ENCODE assay signal across 15 mouse cellular contexts in the genomic region with DNA sequence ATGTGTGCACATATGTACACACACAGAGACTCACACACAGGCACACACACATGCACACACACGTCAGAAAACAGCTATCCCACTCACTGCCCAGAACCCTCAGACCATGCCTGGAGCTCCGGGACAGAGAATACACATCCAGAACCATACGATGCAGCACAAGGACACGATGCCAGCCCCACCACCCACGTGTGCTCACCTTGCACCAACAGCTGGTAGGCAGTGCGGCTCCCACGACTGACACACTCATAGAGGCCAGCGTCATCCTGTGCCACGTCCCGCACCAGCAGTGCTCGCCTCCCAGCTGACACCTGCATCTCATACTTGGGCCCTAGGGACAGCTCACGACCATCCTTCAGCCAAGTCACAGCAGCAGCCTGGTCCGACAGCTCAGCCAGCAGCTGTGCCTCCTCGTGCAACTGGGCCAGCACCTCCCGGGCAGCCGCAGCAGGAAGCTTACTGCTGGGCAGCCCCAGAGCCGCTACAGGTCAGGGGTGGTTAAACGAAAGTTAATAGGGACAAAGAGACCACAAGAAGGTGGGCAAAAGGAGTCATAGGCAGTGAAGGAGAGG. TPM values are rescaled to one million over a fixed set of nuclear protein-coding genes. Genes with fewer than 3 reads are reported as not detected.
DNase-seq lines count a peak whose midpoint lies in the region; ATAC-seq lines count a peak whose summit lies in the region.
"Had no signal": no experiment of that assay in that cellular context is flagged by ENCODE, and none has a peak within 500 bp of the region (broad histone marks: within the 10 kb centered on the region; RNA-seq: fewer than 3 reads in every experiment).

No protein-coding gene starts in this region.

- no peaks in the 10 kb centered on the region for H3K9me3 ChIP-seq in midbrain, embryonic 11.5 days (ENCODE audit: control insufficient read depth, low read length)
- no peaks in the 10 kb centered on the region for H3K9me3 ChIP-seq in midbrain, embryonic 14.5 days (ENCODE audit: control insufficient read depth, low read length)
- H3K9me3 ChIP-seq: embryonic facial prominence, embryonic 10.5 days; forebrain, embryonic 13.5 days; hindbrain, embryonic 13.5 days; intestine, embryonic 15.5 days had no signal

- ATAC-seq in midbrain, embryonic 11.5 days (ENCODE audit: low FRiP score), result no peak
- ATAC-seq in midbrain, embryonic 14.5 days (ENCODE audit: low FRiP score, low TSS enrichment), result no peak
- ATAC-seq: forebrain, embryonic 13.5 days; forebrain, postnatal 0 days; intestine, embryonic 15.5 days had no signal

- H3K9ac ChIP-seq in midbrain, embryonic 11.5 days (ENCODE audit: low read length), result no peak overlapping the region
- no peak overlapping the region for H3K9ac ChIP-seq in midbrain, embryonic 14.5 days (replicated peaks; ENCODE audit: low read length)
- H3K9ac ChIP-seq: forebrain, embryonic 13.5 days; forebrain, postnatal 0 days; hindbrain, embryonic 13.5 days; intestine, embryonic 15.5 days had no signal

- peaks cover 34% of the 10 kb centered on the region for H3K27me3 ChIP-seq in midbrain, embryonic 11.5 days (ENCODE audit: control insufficient read depth, insufficient read depth, low read length)
- H3K27me3 ChIP-seq in midbrain, embryonic 14.5 days (ENCODE audit: control insufficient read depth, insufficient read depth, low read length), result peaks cover 34% of the 10 kb centered on the region

- H3K4me3 ChIP-seq in midbrain, embryonic 11.5 days (ENCODE audit: low read depth, low read length), result no peak overlapping the region
- H3K4me3 ChIP-seq in midbrain, embryonic 14.5 days (replicated peaks; ENCODE audit: low read depth, low read length), result no peak overlapping the region
- H3K4me3 ChIP-seq: embryonic facial prominence, embryonic 10.5 days; forebrain, embryonic 13.5 days; hindbrain, embryonic 13.5 days; intestine, embryonic 15.5 days had no signal

- H3K4me1 ChIP-seq in midbrain, embryonic 11.5 days (ENCODE audit: control insufficient read depth, insufficient read depth, low read length), result peaks cover 3% of the 10 kb centered on the region; the same call in 1 of the 2 replicates
- H3K4me1 ChIP-seq in midbrain, embryonic 14.5 days (ENCODE audit: control insufficient read depth, insufficient read depth, low read length), result no peaks in the 10 kb centered on the region

- 69% methylated on average over 18 of the region's 18 CpGs for WGBS in midbrain, embryonic 11.5 days
- 65% methylated on average over 18 of the region's 18 CpGs for WGBS in midbrain, embryonic 14.5 days

- no peaks in the 10 kb centered on the region for H3K36me3 ChIP-seq in midbrain, embryonic 11.5 days (ENCODE audit: control insufficient read depth, insufficient read depth, low read length)
- no peaks in the 10 kb centered on the region for H3K36me3 ChIP-seq in midbrain, embryonic 14.5 days (ENCODE audit: control insufficient read depth, insufficient read depth, low read length)
- H3K36me3 ChIP-seq: embryonic facial prominence, embryonic 10.5 days; hindbrain, embryonic 13.5 days; intestine, embryonic 15.5 days had no signal

- DNase-seq in gastrocnemius, postnatal 25 days, result peak; percentile 36
- DNase-seq in gastrocnemius, adult 8-10 months (ENCODE audit: low spot score in 2 of 2), result no peak
- DNase-seq in midbrain, embryonic 11.5 days (ENCODE audit: low spot score, missing footprints), result peak; percentile 26
- DNase-seq in midbrain, embryonic 14.5 days, result no peak
- peak; percentile 24 for DNase-seq in MN1 (ENCODE audit: low spot score)
- DNase-seq in thymus, postnatal 4 days, result no peak
- DNase-seq in adrenal gland, postnatal 14 days, result no peak
- DNase-seq: adrenal gland, adult 2 months; adrenal gland, postnatal 36 days; forebrain, postnatal 0 days; gastrocnemius, postnatal 10 days had no signal

- no peak overlapping the region for H3K4me2 ChIP-seq in midbrain, embryonic 11.5 days
- H3K4me2 ChIP-seq in midbrain, embryonic 14.5 days (ENCODE audit: low read length), result no peak overlapping the region
- H3K4me2 ChIP-seq: forebrain, embryonic 13.5 days; hindbrain, embryonic 13.5 days; intestine, embryonic 15.5 days had no signal

- H3K27ac ChIP-seq in midbrain, embryonic 11.5 days (ENCODE audit: low read depth, low read length), result no peak overlapping the region
- no peak overlapping the region for H3K27ac ChIP-seq in midbrain, embryonic 14.5 days (replicated peaks; ENCODE audit: low read depth, low read length)
- H3K27ac ChIP-seq: embryonic facial prominence, embryonic 10.5 days; forebrain, embryonic 13.5 days; hindbrain, embryonic 13.5 days; intestine, embryonic 15.5 days had no signal

RNA-seq across cellular contexts. Expression of a gene that starts 4.8 kb away (rescaled TPM):
- total RNA-seq in gastrocnemius, postnatal 25 days (2021), result 1,000 to 10,000 TPM; 1,440 to 1,520 TPM
- 1,000 to 10,000 TPM; 2,003 to 2,639 (median 2,223) TPM for total RNA-seq in gastrocnemius, adult 8-10 months (2022)
- polyA plus RNA-seq in midbrain, embryonic 11.5 days (2014; fragmentation: Nextera tagmentation; extraction: Ambion mirVana), result 0.03 and 0.04 TPM in 2 replicates
- polyA plus RNA-seq in midbrain, embryonic 14.5 days (2014; fragmentation: Nextera tagmentation; extraction: Ambion mirVana), result 0.37 and 0.43 TPM in 2 replicates
- 0.98 and 1.1 TPM in 2 replicates for total RNA-seq in adrenal gland, postnatal 14 days (2021)

RNA-seq across cellular contexts. Expression of a gene that starts 32.1 kb away (rescaled TPM):
- 1 to 10 TPM; 7.3 to 9.3 TPM for total RNA-seq in gastrocnemius, postnatal 25 days (2021)
- 1 to 10 TPM; 6.1 to 7.4 (median 7.0) TPM for total RNA-seq in gastrocnemius, adult 8-10 months (2022)
- polyA plus RNA-seq in midbrain, embryonic 11.5 days (2014; fragmentation: Nextera tagmentation; extraction: Ambion mirVana), result 2.1 and 3.5 TPM in 2 replicates
- polyA plus RNA-seq in midbrain, embryonic 14.5 days (2014; fragmentation: Nextera tagmentation; extraction: Ambion mirVana), result 3.1 and 6.3 TPM in 2 replicates
- total RNA-seq in adrenal gland, postnatal 14 days (2021), result 18.3 and 19.4 TPM in 2 replicates

RNA-seq across cellular contexts. Expression of a gene that starts 51.6 kb away (rescaled TPM):
- under 1 TPM; 0.33 to 0.48 TPM for total RNA-seq in gastrocnemius, postnatal 25 days (2021)
- total RNA-seq in gastrocnemius, adult 8-10 months (2022), result under 1 TPM in 1 of 4 experiments, not detected in 3; 0.16 TPM
- not detected in 2 replicates for polyA plus RNA-seq in midbrain, embryonic 11.5 days (2014; fragmentation: Nextera tagmentation; extraction: Ambion mirVana)
- 0.18 TPM in 1 of 2 replicates, not detected in the other for polyA plus RNA-seq in midbrain, embryonic 14.5 days (2014; fragmentation: Nextera tagmentation; extraction: Ambion mirVana)
- 0.30 and 0.56 TPM in 2 replicates for total RNA-seq in adrenal gland, postnatal 14 days (2021)
- polyA plus RNA-seq: forebrain, embryonic 13.5 days had no signal

Comparison
In these comparisons a context has a peak if more than half of its experiments do, and no peak if none do; other contexts are left out.
1. DNase-seq: peak in gastrocnemius, postnatal 25 days (single experiment), midbrain, embryonic 11.5 days (single experiment) and MN1 (single experiment); none in gastrocnemius, adult 8-10 months (0 of 2), midbrain, embryonic 14.5 days (single experiment), thymus, postnatal 4 days (single experiment) and adrenal gland, postnatal 14 days (single experiment).
2. RNA of a gene that starts 4.8 kb away (total RNA-seq): 2,003 to 2,639 TPM in gastrocnemius, adult 8-10 months and 1,440 to 1,520 TPM in gastrocnemius, postnatal 25 days; 0.98 to 1.1 TPM in adrenal gland, postnatal 14 days; every median in the first group is over 100 times any median in the second.